Mouse (Mus musculus): ENCODE results near the gene Man2b2. TPM values are rescaled to one million over a fixed set of nuclear protein-coding genes. Genes with fewer than 3 reads are reported as not detected.

Gene Man2b2
- polyA plus RNA-seq, 1 experiment from 2014 or later = 14.0 TPM

- peaks cover 32% of the 10 kb centered on the region for H3K27me3 ChIP-seq
- ATAC-seq (ENCODE audit: low FRiP score, low read depth) = no peak
- no peak overlapping the region for H3K9ac ChIP-seq (replicated peaks)
- H3K4me1 ChIP-seq = no peaks in the 10 kb centered on the region
- no peak overlapping the region for H3K4me3 ChIP-seq
- no peaks in the 10 kb centered on the region for H3K36me3 ChIP-seq
- H3K4me2 ChIP-seq (replicated peaks) = no peak overlapping the region
- no peak overlapping the region for H3K27ac ChIP-seq (replicated peaks)
- H3K9me3 ChIP-seq = 0 out of 2 replicates have a peak, but pooled peaks cover 3% of the 10 kb centered on the region
- 96% methylated on average over 2 of the region's 2 CpGs for WGBS
These were observed 30.6 kb upstream of the Man2b2 start for GRCm38 (mm10) chr5:36861084-36861483.

GRCm38 (mm10) chr5:36857546-36857945, 27.1 kb upstream of the Man2b2 start:
- Histone ChIP-seq H3K27ac (replicated peaks) (no peak overlapping the region), H3K9ac (replicated peaks) (no peak overlapping the region), H3K9me3 (0 out of 2 replicates have a peak, but pooled peaks cover 3% of the 10 kb centered on the region), H3K36me3 (no peaks in the 10 kb centered on the region), H3K4me2 (replicated peaks) (no peak overlapping the region), H3K27me3 (no peaks in the 10 kb centered on the region; the same call in 1 of the 2 replicates), H3K4me1 (no peaks in the 10 kb centered on the region), H3K4me3 (no peak overlapping the region)
- no peak for ATAC-seq (ENCODE audit: low FRiP score, low read depth)
- 86% methylated on average over 5 of the region's 5 CpGs for WGBS

- Histone ChIP-seq H3K4me2 (replicated peaks) (no peak overlapping the region), H3K36me3 (no peaks in the 10 kb centered on the region), H3K9me3 (0 out of 2 replicates have a peak, but pooled peaks cover 3% of the 10 kb centered on the region), H3K4me1 (peaks cover 7% of the 10 kb centered on the region), H3K27ac (replicated peaks) (no peak overlapping the region), H3K27me3 (no peaks in the 10 kb centered on the region), H3K9ac (replicated peaks) (no peak overlapping the region), H3K4me3 (no peak overlapping the region)
- ATAC-seq (ENCODE audit: low FRiP score, low read depth) = no peak
- WGBS = 91% methylated on average over 7 of the region's 7 CpGs
These were observed 26.1 kb upstream of the Man2b2 start for GRCm38 (mm10) chr5:36856529-36856928.

GRCm38 (mm10) chr5:36855180-36855579, 24.7 kb upstream of the Man2b2 start:
- no peak overlapping the region for H3K4me2 ChIP-seq (replicated peaks)
- H3K9ac ChIP-seq (replicated peaks) = no peak overlapping the region
- H3K27ac ChIP-seq (replicated peaks) = no peak overlapping the region
- no peak overlapping the region for H3K4me3 ChIP-seq
- H3K9me3 ChIP-seq = no peaks in the 10 kb centered on the region
- 71% methylated on average over 3 of the region's 3 CpGs for WGBS
- H3K4me1 ChIP-seq = peaks cover 7% of the 10 kb centered on the region
- H3K27me3 ChIP-seq = no peaks in the 10 kb centered on the region
- no peak for ATAC-seq (ENCODE audit: low FRiP score, low read depth)
- H3K36me3 ChIP-seq = no peaks in the 10 kb centered on the region

- ATAC-seq (ENCODE audit: low FRiP score, low read depth) = no peak
- Histone ChIP-seq H3K36me3 (no peaks in the 10 kb centered on the region), H3K4me2 (replicated peaks) (no peak overlapping the region), H3K4me3 (no peak overlapping the region), H3K27ac (replicated peaks) (no peak overlapping the region), H3K4me1 (peaks cover 7% of the 10 kb centered on the region), H3K9ac (replicated peaks) (no peak overlapping the region), H3K27me3 (no peaks in the 10 kb centered on the region), H3K9me3 (no peaks in the 10 kb centered on the region)
- 47% methylated on average over 4 of the region's 4 CpGs for WGBS
These were observed 21.1 kb upstream of the Man2b2 start for GRCm38 (mm10) chr5:36851572-36851971.

GRCm38 (mm10) chr5:36844490-36844889, 14.0 kb upstream of the Man2b2 start:
- Histone ChIP-seq H3K36me3 (no peaks in the 10 kb centered on the region), H3K9ac (replicated peaks) (no peak overlapping the region), H3K27me3 (no peaks in the 10 kb centered on the region), H3K4me3 (no peak overlapping the region), H3K4me1 (no peaks in the 10 kb centered on the region), H3K27ac (replicated peaks) (0 out of 2 replicates have a peak overlapping the region, but pooled peaks have one; percentile 6), H3K9me3 (no peaks in the 10 kb centered on the region), H3K4me2 (replicated peaks) (no peak overlapping the region)
- 90% methylated on average over 10 of the region's 10 CpGs for WGBS
- ATAC-seq (ENCODE audit: low FRiP score, low read depth) = no peak

- H3K27me3 ChIP-seq = peaks cover 5% of the 10 kb centered on the region; the same call in 1 of the 2 replicates
- H3K27ac ChIP-seq (replicated peaks) = no peak overlapping the region
- H3K9me3 ChIP-seq = no peaks in the 10 kb centered on the region
- H3K4me2 ChIP-seq (replicated peaks) = no peak overlapping the region
- H3K4me1 ChIP-seq = no peaks in the 10 kb centered on the region
- H3K4me3 ChIP-seq = no peak overlapping the region
- H3K36me3 ChIP-seq = no peaks in the 10 kb centered on the region
- ATAC-seq (ENCODE audit: low FRiP score, low read depth) = no peak
- 83% methylated on average over 1 of the region's 1 CpGs for WGBS
- no peak overlapping the region for H3K9ac ChIP-seq (replicated peaks)
These were observed 11.2 kb upstream of the Man2b2 start for GRCm38 (mm10) chr5:36841701-36842100.

- Histone ChIP-seq H3K9ac (replicated peaks) (no peak overlapping the region), H3K4me3 (no peak overlapping the region), H3K9me3 (no peaks in the 10 kb centered on the region), H3K4me2 (replicated peaks) (no peak overlapping the region), H3K4me1 (no peaks in the 10 kb centered on the region), H3K36me3 (no peaks in the 10 kb centered on the region), H3K27me3 (peaks cover 8% of the 10 kb centered on the region; the same call in 1 of the 2 replicates), H3K27ac (replicated peaks) (no peak overlapping the region)
- no peak for ATAC-seq (ENCODE audit: low FRiP score, low read depth)
- 85% methylated on average over 7 of the region's 7 CpGs for WGBS
These were observed 9.6 kb upstream of the Man2b2 start for GRCm38 (mm10) chr5:36840092-36840491.

GRCm38 (mm10) chr5:36839602-36840001, 9.1 kb upstream of the Man2b2 start:
- H3K4me3 ChIP-seq = no peak overlapping the region
- 76% methylated on average over 8 of the region's 8 CpGs for WGBS
- H3K9me3 ChIP-seq = no peaks in the 10 kb centered on the region
- no peaks in the 10 kb centered on the region for H3K4me1 ChIP-seq
- no peak overlapping the region for H3K9ac ChIP-seq (replicated peaks)
- no peak overlapping the region for H3K27ac ChIP-seq (replicated peaks)
- H3K4me2 ChIP-seq (replicated peaks) = no peak overlapping the region
- no peaks in the 10 kb centered on the region for H3K36me3 ChIP-seq
- H3K27me3 ChIP-seq = peaks cover 8% of the 10 kb centered on the region; the same call in 1 of the 2 replicates
- no peak for ATAC-seq (ENCODE audit: low FRiP score, low read depth)

- no peak for ATAC-seq (ENCODE audit: low FRiP score, low read depth)
- H3K4me2 ChIP-seq (replicated peaks) = no peak overlapping the region
- no peak overlapping the region for H3K9ac ChIP-seq (replicated peaks)
- no peaks in the 10 kb centered on the region for H3K36me3 ChIP-seq
- no peak overlapping the region for H3K4me3 ChIP-seq
- WGBS = 82% methylated on average over 2 of the region's 2 CpGs
- H3K27ac ChIP-seq (replicated peaks) = no peak overlapping the region
- H3K27me3 ChIP-seq = peaks cover 8% of the 10 kb centered on the region; the same call in 1 of the 2 replicates
- H3K9me3 ChIP-seq = no peaks in the 10 kb centered on the region
- H3K4me1 ChIP-seq = no peaks in the 10 kb centered on the region
These were observed 8.6 kb upstream of the Man2b2 start for GRCm38 (mm10) chr5:36839032-36839431.

GRCm38 (mm10) chr5:36835933-36836332, 5.5 kb upstream of the Man2b2 start:
- ATAC-seq (ENCODE audit: low FRiP score, low read depth) = no peak
- H3K9ac ChIP-seq (replicated peaks) = no peak overlapping the region

GRCm38 (mm10) chr5:36831272-36831671, 819 bp upstream of the Man2b2 start:
- H3K27ac ChIP-seq (replicated peaks) = no peak overlapping the region
- no peaks in the 10 kb centered on the region for H3K27me3 ChIP-seq
- H3K9me3 ChIP-seq = no peaks in the 10 kb centered on the region
- H3K4me1 ChIP-seq = peaks cover 11% of the 10 kb centered on the region; the same call in 1 of the 2 replicates
- 0 out of 2 replicates have a peak, but pooled peaks cover 5% of the 10 kb centered on the region for H3K36me3 ChIP-seq
- H3K4me2 ChIP-seq (replicated peaks) = peak overlapping the region; percentile 72; the same call in 1 of the 2 replicates
- no peak overlapping the region; the same call in 1 of the 2 replicates for H3K4me3 ChIP-seq
- peak; percentile 36 for ATAC-seq (ENCODE audit: low FRiP score, low read depth)
- 65% methylated on average over 7 of the region's 7 CpGs for WGBS
- no peak overlapping the region for H3K9ac ChIP-seq (replicated peaks)

More at GRCm38 (mm10) chr5:36835933-36836332, 5.5 kb upstream of the Man2b2 start:
- no peak overlapping the region for H3K4me3 ChIP-seq
- H3K36me3 ChIP-seq = no peaks in the 10 kb centered on the region
- H3K4me2 ChIP-seq (replicated peaks) = no peak overlapping the region
- H3K4me1 ChIP-seq = no peaks in the 10 kb centered on the region
- H3K27ac ChIP-seq (replicated peaks) = no peak overlapping the region
- WGBS = 4% methylated on average over 6 of the region's 6 CpGs
- no peaks in the 10 kb centered on the region for H3K9me3 ChIP-seq
- peaks cover 8% of the 10 kb centered on the region; the same call in 1 of the 2 replicates for H3K27me3 ChIP-seq

GRCm38 (mm10) chr5:36829098-36829497, 1.4 kb downstream of the Man2b2 start:
- no peak overlapping the region for H3K27ac ChIP-seq (replicated peaks)
- no peak overlapping the region for H3K4me3 ChIP-seq
- no peak for ATAC-seq (ENCODE audit: low FRiP score, low read depth)
- 84% methylated on average over 4 of the region's 4 CpGs for WGBS
- peaks cover 16% of the 10 kb centered on the region; the same call in 1 of the 2 replicates for H3K36me3 ChIP-seq
- no peaks in the 10 kb centered on the region for H3K27me3 ChIP-seq
- no peak overlapping the region for H3K4me2 ChIP-seq (replicated peaks)
- no peak overlapping the region for H3K9ac ChIP-seq (replicated peaks)
- H3K9me3 ChIP-seq = no peaks in the 10 kb centered on the region
- peaks cover 11% of the 10 kb centered on the region; the same call in 1 of the 2 replicates for H3K4me1 ChIP-seq

Measured in midbrain, embryonic 12.5 days (tissue).